8 mouse cellular contexts compared by ENCODE assay signal in genomic region chr11:101301299-101302003, GRCm38 (mm10). TPM values are rescaled to one million over a fixed set of nuclear protein-coding genes. Genes with fewer than 3 reads are reported as not detected.
A peak's percentile ranks its signal among the peaks of the same experiment; 100 is the strongest.
DNase-seq lines count a peak whose midpoint lies in the region; ATAC-seq and TF ChIP-seq lines count a peak whose summit lies in the region.

No protein-coding gene starts in this region.

- no peaks in the 10 kb centered on the region for H3K9me3 ChIP-seq in kidney, postnatal 0 days (replicated peaks; ENCODE audit: low read length)
- H3K9me3 ChIP-seq in embryonic facial prominence, embryonic 10.5 days: no peaks in the 10 kb centered on the region
- H3K9me3 ChIP-seq in intestine, embryonic 16.5 days (ENCODE audit: control insufficient read depth, low read length): no peaks in the 10 kb centered on the region

- peaks cover 12% of the 10 kb centered on the region for H3K4me1 ChIP-seq in kidney, postnatal 0 days (replicated peaks; ENCODE audit: insufficient read depth, low read length)
- peaks cover 17% of the 10 kb centered on the region for H3K4me1 ChIP-seq in embryonic facial prominence, embryonic 10.5 days
- H3K4me1 ChIP-seq in intestine, embryonic 16.5 days (ENCODE audit: control insufficient read depth, insufficient read depth, low read length): peaks cover 13% of the 10 kb centered on the region; the same call in 1 of the 2 replicates

- DNase-seq in kidney, postnatal 0 days (ENCODE audit: low spot score): no peak
- DNase-seq in kidney, adult 18-20 months: no peak
- DNase-seq in embryonic facial prominence, embryonic 10.5 days (ENCODE audit: low spot score): no peak
- DNase-seq in naive thymus-derived CD4-positive, alpha-beta T cell, adult 2 months (ENCODE audit: low read depth): peak; percentile 28
- DNase-seq in right cerebral cortex, postnatal 36 days (ENCODE audit: low spot score in 2 of 2): no peak
- no peak for DNase-seq in urinary bladder, postnatal 36 days (ENCODE audit: low spot score in 2 of 2)
- DNase-seq in ovary, postnatal 10 days (ENCODE audit: low spot score): no peak

- ATAC-seq in kidney, postnatal 0 days (replicated peaks; ENCODE audit: low FRiP score, low read depth): no peak
- peak; percentile 54 for ATAC-seq in intestine, embryonic 16.5 days

- H3K27me3 ChIP-seq in kidney, postnatal 0 days (ENCODE audit: insufficient read depth, low read length): no peaks in the 10 kb centered on the region
- H3K27me3 ChIP-seq in embryonic facial prominence, embryonic 10.5 days (replicated peaks; ENCODE audit: low read depth, poor library complexity, severe bottlenecking): no peaks in the 10 kb centered on the region
- no peaks in the 10 kb centered on the region for H3K27me3 ChIP-seq in intestine, embryonic 16.5 days (replicated peaks; ENCODE audit: control insufficient read depth, insufficient read depth, low read length)

- H3K9ac ChIP-seq in kidney, postnatal 0 days (ENCODE audit: low read depth, low read length): peak overlapping the region; percentile 78
- peak overlapping the region; percentile 87 for H3K9ac ChIP-seq in intestine, embryonic 16.5 days (ENCODE audit: low read depth, low read length)

- WGBS in kidney, postnatal 0 days: 12% methylated on average over 26 of the region's 26 CpGs
- WGBS in embryonic facial prominence, embryonic 10.5 days: 14% methylated on average over 26 of the region's 26 CpGs
- WGBS in intestine, embryonic 16.5 days: 11% methylated on average over 26 of the region's 26 CpGs

- H3K4me3 ChIP-seq in kidney, postnatal 0 days (replicated peaks; ENCODE audit: low read depth, low read length): peak overlapping the region; percentile 89
- peak overlapping the region; percentile 90 for H3K4me3 ChIP-seq in embryonic facial prominence, embryonic 10.5 days
- H3K4me3 ChIP-seq in intestine, embryonic 16.5 days (ENCODE audit: low read length): peak overlapping the region; percentile 90

- TF ChIP-seq CTCF in kidney, postnatal 0 days (IDR thresholded peaks at IDR 0.05; ENCODE audit: low read depth): no peak

- H3K4me2 ChIP-seq in kidney, postnatal 0 days (ENCODE audit: low read length): peak overlapping the region; percentile 84
- H3K4me2 ChIP-seq in intestine, embryonic 16.5 days (ENCODE audit: low read depth, low read length): peak overlapping the region; percentile 85

- H3K36me3 ChIP-seq in kidney, postnatal 0 days (ENCODE audit: insufficient read depth, low read length): peaks cover 23% of the 10 kb centered on the region
- H3K36me3 ChIP-seq in embryonic facial prominence, embryonic 10.5 days (replicated peaks): peaks cover 36% of the 10 kb centered on the region
- 0 out of 2 replicates have a peak, but pooled peaks cover 3% of the 10 kb centered on the region for H3K36me3 ChIP-seq in intestine, embryonic 16.5 days (ENCODE audit: control insufficient read depth, insufficient read depth, low read length)

- peak overlapping the region; percentile 78 for H3K27ac ChIP-seq in kidney, postnatal 0 days
- peak overlapping the region; percentile 79 for H3K27ac ChIP-seq in embryonic facial prominence, embryonic 10.5 days (replicated peaks)
- peak overlapping the region; percentile 43; the same call in 1 of the 2 replicates for H3K27ac ChIP-seq in intestine, embryonic 16.5 days (ENCODE audit: low read length)

RNA-seq across cellular contexts. Expression of gene Becn1, which starts 0.6 kb away (rescaled TPM):
- polyA plus RNA-seq in kidney, postnatal 0 days (2015; fragmentation: Nextera tagmentation; extraction: Ambion mirVana): 156 and 165 TPM in 2 replicates
- 141 and 154 TPM in 2 replicates for polyA plus RNA-seq in embryonic facial prominence, embryonic 10.5 days (2016; fragmentation: Nextera tagmentation; extraction: Ambion mirVana)
- polyA plus RNA-seq in intestine, embryonic 16.5 days (2015; fragmentation: Nextera tagmentation; extraction: Ambion mirVana): 136 and 145 TPM in 2 replicates

RNA-seq across cellular contexts. Expression of gene Psme3, which starts 14.6 kb away (rescaled TPM):
- 102 and 104 TPM in 2 replicates for polyA plus RNA-seq in kidney, postnatal 0 days (2015; fragmentation: Nextera tagmentation; extraction: Ambion mirVana)
- 189 and 203 TPM in 2 replicates for polyA plus RNA-seq in embryonic facial prominence, embryonic 10.5 days (2016; fragmentation: Nextera tagmentation; extraction: Ambion mirVana)
- 119 and 125 TPM in 2 replicates for polyA plus RNA-seq in intestine, embryonic 16.5 days (2015; fragmentation: Nextera tagmentation; extraction: Ambion mirVana)

RNA-seq across cellular contexts. Expression of gene Coa3, which starts 22.5 kb away (rescaled TPM):
- polyA plus RNA-seq in kidney, postnatal 0 days (2015; fragmentation: Nextera tagmentation; extraction: Ambion mirVana): 209 and 211 TPM in 2 replicates
- polyA plus RNA-seq in embryonic facial prominence, embryonic 10.5 days (2016; fragmentation: Nextera tagmentation; extraction: Ambion mirVana): 200 and 203 TPM in 2 replicates
- polyA plus RNA-seq in intestine, embryonic 16.5 days (2015; fragmentation: Nextera tagmentation; extraction: Ambion mirVana): 258 and 278 TPM in 2 replicates

RNA-seq across cellular contexts. Expression of gene Cntd1, which starts 22.6 kb away (rescaled TPM):
- polyA plus RNA-seq in kidney, postnatal 0 days (2015; fragmentation: Nextera tagmentation; extraction: Ambion mirVana): 1.5 and 2.0 TPM in 2 replicates
- 1.3 and 1.4 TPM in 2 replicates for polyA plus RNA-seq in embryonic facial prominence, embryonic 10.5 days (2016; fragmentation: Nextera tagmentation; extraction: Ambion mirVana)
- polyA plus RNA-seq in intestine, embryonic 16.5 days (2015; fragmentation: Nextera tagmentation; extraction: Ambion mirVana): 0.84 and 1.0 TPM in 2 replicates

RNA-seq across cellular contexts. Expression of gene Aoc2, which starts 23.4 kb away (rescaled TPM):
- polyA plus RNA-seq in kidney, postnatal 0 days (2015; fragmentation: Nextera tagmentation; extraction: Ambion mirVana): 0.37 and 0.58 TPM in 2 replicates
- 2.6 and 3.4 TPM in 2 replicates for polyA plus RNA-seq in embryonic facial prominence, embryonic 10.5 days (2016; fragmentation: Nextera tagmentation; extraction: Ambion mirVana)
- 0.86 and 0.88 TPM in 2 replicates for polyA plus RNA-seq in intestine, embryonic 16.5 days (2015; fragmentation: Nextera tagmentation; extraction: Ambion mirVana)
